Mouse (Mus musculus): ENCODE results near the gene Cav1. TPM values are rescaled to one million over a fixed set of nuclear protein-coding genes. Genes with fewer than 3 reads are reported as not detected.

Gene Cav1
- total RNA-seq, 2 experiments from 2014 or later, result not detected

Other genes starting within 250 kb of the Cav1 start
- 3.8 and 22.0 TPM in 2 replicates for gene Tes, start 241.2 kb upstream of the Cav1 start, total RNA-seq (2015; ENCODE audit: low replicate concordance)
- 4.5 and 5.3 TPM in 2 replicates for gene Tes, start 241.2 kb upstream of the Cav1 start, total RNA-seq (2017; ENCODE audit: low replicate concordance)
- 1.8 TPM in 1 of 2 replicates, not detected in the other for gene Cav2, start 25.1 kb upstream of the Cav1 start, total RNA-seq (2015; ENCODE audit: low replicate concordance)
- 0.98 TPM in 1 of 2 replicates, not detected in the other for gene Cav2, start 25.1 kb upstream of the Cav1 start, total RNA-seq (2017; ENCODE audit: low replicate concordance)
- gene Met, start 157.5 kb downstream of the Cav1 start, total RNA-seq (2015; ENCODE audit: low replicate concordance), result 1.8 and 3.4 TPM in 2 replicates
- 0.51 and 0.83 TPM in 2 replicates for gene Met, start 157.5 kb downstream of the Cav1 start, total RNA-seq (2017; ENCODE audit: low replicate concordance)

All from erythroid progenitor cell, adult 5-6 weeks (primary cell).